ENCODE assay signal across 8 mouse cellular contexts in the genomic region with DNA sequence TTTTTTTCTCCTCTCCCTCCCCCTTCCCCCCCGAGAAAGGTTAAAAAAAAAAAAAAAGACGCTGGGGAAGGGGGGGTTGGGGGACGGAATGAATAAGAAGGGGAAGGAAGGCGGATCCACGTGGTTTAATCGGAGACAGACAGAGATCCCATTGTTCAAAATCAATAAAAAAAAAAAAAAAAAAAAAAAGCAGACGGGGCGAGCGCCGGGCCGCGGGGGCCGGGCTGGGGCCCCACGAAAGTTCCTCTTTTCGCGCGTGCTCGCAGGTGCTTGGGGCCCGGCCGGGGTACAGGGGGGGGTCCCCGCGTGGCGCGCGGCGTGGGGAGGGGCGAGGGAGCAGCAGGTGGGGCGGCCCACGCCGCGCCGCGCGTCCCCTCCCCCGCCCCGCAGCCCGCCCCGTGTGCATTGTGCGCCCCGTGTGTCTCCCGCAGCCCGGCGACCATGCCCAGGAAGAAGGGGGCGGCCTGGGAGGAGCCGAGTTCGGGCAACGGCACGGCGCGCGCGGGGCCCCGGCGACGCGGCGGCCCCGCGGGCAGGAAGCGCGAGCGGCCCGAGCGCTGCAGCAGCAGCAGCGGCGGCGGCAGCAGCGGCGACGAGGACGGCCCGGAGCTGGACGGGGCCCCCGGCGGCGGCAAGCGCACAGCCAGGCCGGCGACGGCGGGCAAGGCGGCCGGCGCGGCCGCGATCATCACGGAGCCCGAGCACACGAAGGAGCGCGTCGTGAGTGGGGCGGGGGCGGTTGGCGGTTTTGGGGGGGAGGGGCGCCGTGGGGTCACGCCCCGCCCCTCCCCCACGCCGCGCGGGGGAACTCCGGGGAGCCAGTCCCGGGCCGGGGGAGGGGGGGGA. TPM values are rescaled to one million over a fixed set of nuclear protein-coding genes. Genes with fewer than 3 reads are reported as not detected.
DNase-seq lines count a peak whose midpoint lies in the region; ATAC-seq and TF ChIP-seq lines count a peak whose summit lies in the region.

No protein-coding gene starts in this region.

- H3K4me1 ChIP-seq in kidney, adult 2 months (ENCODE audit: control insufficient read depth, insufficient read depth, low read length): no peaks in the 10 kb centered on the region; the same call in 1 of the 2 replicates
- peaks cover 45% of the 10 kb centered on the region for H3K4me1 ChIP-seq in heart, embryonic 12.5 days (replicated peaks)
- H3K4me1 ChIP-seq in limb, embryonic 10.5 days: peaks cover 56% of the 10 kb centered on the region
- peaks cover 26% of the 10 kb centered on the region for H3K4me1 ChIP-seq in midbrain, embryonic 14.5 days (ENCODE audit: control insufficient read depth, insufficient read depth, low read length)

- no peak for TF ChIP-seq POLR2A in kidney, adult 2 months (IDR thresholded peaks at IDR 0.05; ENCODE audit: low read depth, low read length)

- H3K9me3 ChIP-seq in heart, embryonic 12.5 days (replicated peaks): no peaks in the 10 kb centered on the region
- no peaks in the 10 kb centered on the region for H3K9me3 ChIP-seq in limb, embryonic 10.5 days (replicated peaks)
- H3K9me3 ChIP-seq in midbrain, embryonic 14.5 days (ENCODE audit: control insufficient read depth, low read length): no peaks in the 10 kb centered on the region

- H3K9ac ChIP-seq in heart, embryonic 12.5 days: peak overlapping the region; percentile 94
- H3K9ac ChIP-seq in midbrain, embryonic 14.5 days (replicated peaks; ENCODE audit: low read length): peak overlapping the region; percentile 89

- peak overlapping the region; percentile 82 for H3K4me2 ChIP-seq in heart, embryonic 12.5 days
- H3K4me2 ChIP-seq in midbrain, embryonic 14.5 days (ENCODE audit: low read length): peak overlapping the region; percentile 83

- H3K4me3 ChIP-seq in kidney, adult 2 months (ENCODE audit: insufficient read depth, low read depth, low read length): peak overlapping the region; percentile 89
- peak overlapping the region; percentile 80 for H3K4me3 ChIP-seq in heart, embryonic 12.5 days
- peak overlapping the region; percentile 80 for H3K4me3 ChIP-seq in limb, embryonic 10.5 days
- peak overlapping the region; percentile 90 for H3K4me3 ChIP-seq in midbrain, embryonic 14.5 days (replicated peaks; ENCODE audit: low read depth, low read length)

- WGBS in kidney, adult 2 months: 2% methylated on average over 97 of the region's 107 CpGs
- 5% methylated on average over 80 of the region's 107 CpGs for WGBS in heart, embryonic 12.5 days
- WGBS in limb, embryonic 10.5 days: 9% methylated on average over 97 of the region's 107 CpGs
- under 1% methylated on average over 90 of the region's 107 CpGs for WGBS in midbrain, embryonic 14.5 days

- H3K27me3 ChIP-seq in kidney, adult 2 months (replicated peaks; ENCODE audit: control insufficient read depth, insufficient read depth, low read length): no peaks in the 10 kb centered on the region
- peaks cover 12% of the 10 kb centered on the region for H3K27me3 ChIP-seq in heart, embryonic 12.5 days (replicated peaks)
- peaks cover 21% of the 10 kb centered on the region for H3K27me3 ChIP-seq in limb, embryonic 10.5 days (ENCODE audit: low read depth, poor library complexity, severe bottlenecking)
- H3K27me3 ChIP-seq in midbrain, embryonic 14.5 days (ENCODE audit: control insufficient read depth, insufficient read depth, low read length): peaks cover 21% of the 10 kb centered on the region

- peak; percentile 38 for ATAC-seq in heart, embryonic 12.5 days (ENCODE audit: insufficient number of reproducible peaks, low FRiP score)
- peak; percentile 25; the same call in 1 of the 2 replicates for ATAC-seq in midbrain, embryonic 14.5 days (ENCODE audit: low FRiP score, low TSS enrichment)

- no peak overlapping the region for H3K27ac ChIP-seq in kidney, adult 2 months (ENCODE audit: insufficient read depth, low read depth, low read length)
- peak overlapping the region; percentile 95 for H3K27ac ChIP-seq in heart, embryonic 12.5 days (ENCODE audit: poor library complexity, severe bottlenecking)
- peak overlapping the region; percentile 100 for H3K27ac ChIP-seq in limb, embryonic 10.5 days
- H3K27ac ChIP-seq in midbrain, embryonic 14.5 days (replicated peaks; ENCODE audit: low read depth, low read length): peak overlapping the region; percentile 96

- H3K36me3 ChIP-seq in kidney, adult 2 months (ENCODE audit: control insufficient read depth, insufficient read depth, low read length): no peaks in the 10 kb centered on the region
- peaks cover 12% of the 10 kb centered on the region for H3K36me3 ChIP-seq in heart, embryonic 12.5 days
- peaks cover 40% of the 10 kb centered on the region for H3K36me3 ChIP-seq in limb, embryonic 10.5 days
- H3K36me3 ChIP-seq in midbrain, embryonic 14.5 days (ENCODE audit: control insufficient read depth, insufficient read depth, low read length): peaks cover 20% of the 10 kb centered on the region

- no peak for TF ChIP-seq CTCF in kidney, adult 2 months (conservative IDR thresholded peaks at IDR 0.05; ENCODE audit: insufficient read depth, insufficient read length, low read depth, low read length)

- DNase-seq in kidney, adult 2 months: peak; percentile 33
- no peak for DNase-seq in kidney, adult 8-10 months
- peak; percentile 45 for DNase-seq in adrenal gland, postnatal 25 days
- peak; percentile 65 for DNase-seq in limb, embryonic 10.5 days (ENCODE audit: low spot score)
- peak; percentile 69 for DNase-seq in midbrain, embryonic 14.5 days
- peak; percentile 65 for DNase-seq in testis, postnatal 10 days (ENCODE audit: low spot score)
- DNase-seq in adipocyte (ENCODE audit: low spot score): no peak

RNA-seq across cellular contexts. Expression of gene Rcc2, which starts 1.6 kb away (rescaled TPM):
- 18.7 and 20.9 TPM in 2 replicates for polyA plus RNA-seq in kidney, adult 2 months (2012; rRNA removed)
- total RNA-seq in adrenal gland, postnatal 25 days (2021): 82.0 and 87.5 TPM in 2 replicates
- 38.5 and 40.6 TPM in 2 replicates for polyA plus RNA-seq in heart, embryonic 12.5 days (2016; fragmentation: Nextera tagmentation; extraction: Ambion mirVana)
- polyA plus RNA-seq in limb, embryonic 10.5 days (2016; fragmentation: Nextera tagmentation; extraction: Ambion mirVana): 70.6 and 95.2 TPM in 2 replicates
- polyA plus RNA-seq in midbrain, embryonic 14.5 days (2014; fragmentation: Nextera tagmentation; extraction: Ambion mirVana): 21.2 and 21.5 TPM in 2 replicates

RNA-seq across cellular contexts. Expression of gene Arhgef10l, which starts 36.1 kb away (rescaled TPM):
- 42.0 and 56.2 TPM in 2 replicates for polyA plus RNA-seq in kidney, adult 2 months (2012; rRNA removed)
- total RNA-seq in adrenal gland, postnatal 25 days (2021): 10.0 and 16.6 TPM in 2 replicates
- 20.1 and 21.0 TPM in 2 replicates for polyA plus RNA-seq in heart, embryonic 12.5 days (2016; fragmentation: Nextera tagmentation; extraction: Ambion mirVana)
- 13.2 and 17.1 TPM in 2 replicates for polyA plus RNA-seq in limb, embryonic 10.5 days (2016; fragmentation: Nextera tagmentation; extraction: Ambion mirVana)
- polyA plus RNA-seq in midbrain, embryonic 14.5 days (2014; fragmentation: Nextera tagmentation; extraction: Ambion mirVana): 18.7 and 24.6 TPM in 2 replicates

RNA-seq across cellular contexts. Expression of gene Padi6, which starts 40.5 kb away (rescaled TPM):
- not detected in 2 replicates for polyA plus RNA-seq in kidney, adult 2 months (2012; rRNA removed)
- total RNA-seq in adrenal gland, postnatal 25 days (2021): 0.15 TPM in 1 of 2 replicates, not detected in the other
- polyA plus RNA-seq in heart, embryonic 12.5 days (2016; fragmentation: Nextera tagmentation; extraction: Ambion mirVana): not detected in 2 replicates
- not detected in 2 replicates for polyA plus RNA-seq in limb, embryonic 10.5 days (2016; fragmentation: Nextera tagmentation; extraction: Ambion mirVana)
- polyA plus RNA-seq in midbrain, embryonic 14.5 days (2014; fragmentation: Nextera tagmentation; extraction: Ambion mirVana): not detected in 2 replicates

Comparison
In these comparisons a context has a peak if more than half of its experiments do, and no peak if none do; other contexts are left out.
1. DNase-seq: peak in kidney, adult 2 months (single experiment), adrenal gland, postnatal 25 days (single experiment), limb, embryonic 10.5 days (single experiment), midbrain, embryonic 14.5 days (single experiment) and testis, postnatal 10 days (single experiment); none in kidney, adult 8-10 months (0 of 2) and adipocyte (single experiment).
2. Peak in every context shown above with its lines, with median percentiles within 50 percentile points of each other: H3K4me3 ChIP-seq.